Mouse (Mus musculus): ENCODE data around the gene Mpzl1.
"Not testable (repeated sequence)": the region's sequence is repeated elsewhere in the genome, so short reads cannot be mapped to it uniquely, and the experiment has no call there.

The Mpzl1 gene

DNA sequence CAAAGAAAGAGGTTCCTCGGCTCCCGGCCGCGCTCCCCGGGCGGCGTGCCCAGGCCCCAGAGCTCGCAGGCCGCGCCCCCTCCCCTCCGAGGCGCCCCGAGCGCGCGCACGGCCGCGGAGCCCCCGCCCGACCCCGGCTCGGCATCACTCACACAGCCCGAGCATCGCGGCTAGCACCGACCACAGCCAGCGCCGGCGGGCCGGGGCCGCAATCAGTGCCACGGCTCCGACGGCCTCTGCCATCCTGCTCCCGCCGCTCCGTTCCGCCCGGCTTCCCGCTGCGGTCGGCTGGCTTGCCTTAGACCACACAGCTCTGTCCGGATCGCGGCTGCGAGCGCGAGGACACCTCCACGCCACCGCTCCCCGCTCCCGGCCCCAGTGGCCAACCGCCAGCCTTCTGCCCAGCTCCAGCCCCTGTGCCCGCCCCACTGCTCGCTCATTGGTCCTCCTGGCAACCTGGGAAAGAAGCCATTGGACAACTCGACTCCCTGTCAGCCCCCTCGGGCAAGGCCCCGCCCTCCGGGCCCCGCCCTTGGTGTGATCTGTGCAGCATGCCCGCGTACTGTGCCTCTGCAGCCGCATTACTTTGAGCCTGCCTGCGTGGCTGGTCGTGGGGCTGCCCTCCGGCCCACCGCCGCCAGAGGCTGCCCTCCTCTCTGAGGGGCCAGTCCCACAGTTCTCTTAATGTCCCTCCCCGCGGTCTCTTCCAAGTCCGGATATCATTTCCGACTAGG is at the start of gene Mpzl1:
Gene Mpzl1 (minus strand): TSS at position 388 of the 734 bp plus-strand sequence.
- in situ Hi-C loops (cut with MboI; ENCODE audit: low pct_unique_long_range_greater_than_20kb in 1 of 2, low sequenced_read_pairs in 2 of 2, unreplicated experiment in 1 of 2): no loop called here

DNA sequence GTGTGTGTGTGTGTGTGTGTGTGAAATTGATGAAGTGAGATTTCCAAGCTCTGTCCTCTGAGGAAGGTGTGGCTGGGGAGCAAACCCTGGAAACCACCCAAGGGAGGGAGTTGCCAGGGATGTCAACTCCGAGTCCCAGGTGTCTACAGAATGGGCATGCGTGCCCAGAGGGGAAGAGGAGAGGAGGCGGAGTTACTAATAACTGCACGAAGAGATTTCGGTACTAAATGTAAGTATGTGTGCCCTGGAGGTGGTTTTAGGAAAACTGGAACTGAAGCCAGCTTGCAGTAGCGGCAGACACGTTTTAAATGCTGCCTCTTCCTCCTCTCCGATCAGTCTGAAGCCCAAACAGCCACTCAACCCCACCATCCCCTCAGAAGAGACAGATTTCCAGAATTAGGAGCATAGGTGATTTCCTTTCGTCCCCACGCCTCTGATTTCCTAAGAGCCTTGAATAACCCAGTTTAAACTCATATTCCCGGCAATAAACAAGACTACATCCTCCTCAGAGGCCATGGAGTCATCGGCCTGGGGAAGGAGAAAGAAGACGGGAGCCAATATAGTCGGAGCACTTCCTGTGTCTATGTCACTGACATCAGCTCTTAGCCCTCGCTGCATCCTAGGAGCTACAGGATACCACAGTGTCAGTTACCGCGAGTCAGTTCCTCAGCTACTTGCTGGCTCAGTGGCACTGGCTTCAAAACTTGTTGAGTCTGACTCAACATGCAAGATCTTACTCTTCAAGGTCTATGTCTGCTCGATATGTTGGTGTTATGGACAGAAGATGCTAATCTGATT is 47.9 kb upstream of the Mpzl1 start:
- in situ Hi-C loops (cut with MboI; ENCODE audit: low pct_unique_long_range_greater_than_20kb in 1 of 2, low sequenced_read_pairs in 2 of 2, unreplicated experiment in 1 of 2): no loop called here

DNA sequence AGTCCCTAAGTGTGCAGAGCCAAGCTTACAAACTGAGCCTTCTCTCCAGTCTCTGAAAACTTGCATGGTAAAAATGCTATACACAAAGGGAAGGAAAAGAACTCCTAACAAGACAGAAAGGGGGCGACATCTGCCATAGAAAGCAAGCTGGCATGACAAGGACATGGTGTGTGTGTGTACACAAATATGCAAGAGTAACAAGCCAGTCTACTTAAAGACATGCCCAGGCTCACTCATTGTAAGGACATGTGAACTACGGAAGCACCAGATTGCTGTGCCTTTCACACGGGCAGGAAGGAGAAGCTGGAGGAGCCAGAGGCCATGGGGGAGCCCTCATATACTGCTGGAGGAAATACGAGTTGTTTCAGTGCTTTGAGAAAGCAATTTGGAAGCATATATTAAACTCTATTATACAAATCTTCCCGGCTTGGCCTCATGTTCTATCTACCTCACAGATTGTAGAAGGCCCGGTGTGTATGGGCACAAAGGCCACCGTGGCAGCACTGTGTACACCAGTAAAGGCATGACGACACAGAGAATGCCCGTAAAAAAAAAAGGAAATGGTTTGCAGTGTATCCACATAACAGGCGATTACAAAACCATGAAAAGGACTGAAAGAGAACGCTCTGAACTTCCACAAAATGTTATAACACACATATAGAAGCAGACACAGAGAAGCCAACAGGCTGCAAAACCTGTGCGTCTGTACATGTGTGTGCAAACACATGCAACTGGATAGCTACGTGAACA is 46.9 kb upstream of the Mpzl1 start:
- in situ Hi-C loops (cut with MboI; ENCODE audit: low pct_unique_long_range_greater_than_20kb in 1 of 2, low sequenced_read_pairs in 2 of 2, unreplicated experiment in 1 of 2): no loop called here

GRCm38 (mm10) chr1:165680086-165680485 is 45.7 kb upstream of the Mpzl1 start:
- in situ Hi-C loops (cut with MboI; ENCODE audit: low pct_unique_long_range_greater_than_20kb in 1 of 2, low sequenced_read_pairs in 2 of 2, unreplicated experiment in 1 of 2): not testable (repeated sequence)

DNA sequence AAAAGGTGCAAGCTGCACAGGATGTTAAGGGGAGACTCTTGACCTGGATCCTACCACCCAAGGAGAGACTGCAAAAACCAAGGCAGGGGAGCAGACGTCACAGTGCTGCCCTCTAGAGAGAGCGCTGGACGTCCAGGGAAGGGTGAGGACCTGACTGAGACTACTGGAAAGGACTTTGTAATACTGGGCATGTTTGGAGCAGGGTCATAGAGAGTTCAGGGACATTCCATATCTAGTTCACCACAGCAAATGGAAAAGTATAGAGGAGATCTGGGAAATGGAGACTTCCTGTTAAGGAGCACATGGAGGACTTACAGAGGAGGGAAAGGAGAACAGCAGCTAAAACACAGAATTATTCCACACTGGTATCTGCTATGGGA is 45.3 kb upstream of the Mpzl1 start:
- in situ Hi-C loops (cut with MboI; ENCODE audit: low pct_unique_long_range_greater_than_20kb in 1 of 2, low sequenced_read_pairs in 2 of 2, unreplicated experiment in 1 of 2): loop anchor here in 1 of 2 experiments (5.0 kb wide), 1 partner anchor 58 kb away; no protein-coding TSS in a partner anchor

DNA sequence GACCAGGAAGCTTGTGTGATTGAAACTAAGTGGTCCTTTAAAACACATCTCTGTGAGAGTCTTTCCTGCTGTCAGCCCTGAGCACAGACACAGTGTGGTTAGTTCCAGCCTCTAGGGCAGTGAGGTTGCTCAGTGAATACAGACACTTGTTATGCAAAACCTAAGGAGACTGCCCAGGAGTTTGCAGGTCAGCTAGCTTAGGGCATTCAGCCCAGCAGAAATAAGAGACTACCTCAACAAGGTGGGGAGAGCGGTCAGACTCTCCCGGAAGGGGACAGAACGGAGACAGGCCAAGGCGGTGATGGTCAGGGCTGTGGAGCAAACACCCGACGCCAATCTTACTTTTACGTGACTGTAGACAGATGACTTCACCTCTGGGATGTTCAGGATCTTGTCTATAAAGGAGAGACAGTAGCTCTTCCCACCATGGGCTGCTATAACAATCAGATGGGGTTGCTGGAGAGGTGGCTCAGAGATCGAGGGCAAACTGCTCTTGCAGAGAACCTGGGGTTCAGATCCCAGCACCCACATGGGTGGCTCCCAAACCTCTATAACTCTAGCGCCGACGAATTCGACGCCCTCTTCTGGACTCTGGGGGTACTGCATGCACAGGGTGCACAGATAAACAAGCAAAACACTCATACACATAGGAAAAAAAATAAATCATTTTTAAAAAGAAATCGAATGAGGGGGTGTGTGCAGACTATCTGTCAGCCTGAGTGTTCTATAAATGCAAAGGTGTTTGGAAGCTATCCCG is 44.7 kb upstream of the Mpzl1 start:
- in situ Hi-C loops (cut with MboI; ENCODE audit: low pct_unique_long_range_greater_than_20kb in 1 of 2, low sequenced_read_pairs in 2 of 2, unreplicated experiment in 1 of 2): loop anchor here in 1 of 2 experiments (5.0 kb wide), 1 partner anchor 58 kb away; no protein-coding TSS in a partner anchor

DNA sequence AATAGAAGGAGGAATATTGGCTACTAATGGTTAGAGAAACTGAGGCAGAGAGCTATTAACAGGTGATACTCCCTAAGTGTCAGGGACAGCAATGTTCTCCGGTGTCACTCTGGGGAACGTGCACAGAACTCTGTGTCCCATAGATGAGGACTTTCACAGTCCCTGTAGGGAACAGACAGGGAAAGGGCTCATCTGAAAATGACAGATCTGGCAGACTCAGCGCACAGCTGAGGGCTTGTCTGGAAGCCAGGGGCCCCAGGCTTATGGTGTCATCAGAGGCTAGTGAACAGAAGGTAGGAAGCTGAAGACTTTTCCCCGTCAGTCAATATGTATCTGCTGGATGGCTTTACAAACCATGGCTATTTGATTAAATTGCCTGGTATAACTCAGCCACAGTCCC is 43.2 kb upstream of the Mpzl1 start:
- in situ Hi-C loops (cut with MboI; ENCODE audit: low pct_unique_long_range_greater_than_20kb in 1 of 2, low sequenced_read_pairs in 2 of 2, unreplicated experiment in 1 of 2): loop anchor here in 1 of 2 experiments (5.0 kb wide), 1 partner anchor 60 kb away; no protein-coding TSS in a partner anchor

- in situ Hi-C loops (cut with MboI; ENCODE audit: low pct_unique_long_range_greater_than_20kb in 1 of 2, low sequenced_read_pairs in 2 of 2, unreplicated experiment in 1 of 2): loop anchor here in 1 of 2 experiments (5.0 kb wide), 1 partner anchor 60 kb away; no protein-coding TSS in a partner anchor
Observed at GRCm38 (mm10) chr1:165676993-165677392, 42.7 kb upstream of the Mpzl1 start.

DNA sequence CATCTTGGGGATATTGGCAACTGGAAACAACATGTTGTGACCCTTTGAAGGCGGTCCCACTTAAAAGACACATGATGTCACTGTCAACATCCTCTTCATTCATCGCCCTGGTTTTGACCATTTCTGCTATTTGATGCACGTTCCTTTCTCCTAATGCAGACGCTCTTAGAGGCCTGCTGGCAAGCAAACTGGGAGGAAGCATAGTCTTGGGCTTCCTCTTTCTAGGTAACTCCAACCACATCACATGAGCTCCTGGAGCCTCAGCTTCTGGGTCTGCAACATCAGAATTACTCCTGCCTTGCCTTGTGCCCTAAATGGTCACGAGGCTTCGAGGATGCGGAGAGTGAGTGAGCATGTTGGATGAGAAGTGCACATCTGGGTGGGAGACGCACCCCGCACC is 40.8 kb upstream of the Mpzl1 start:
- in situ Hi-C loops (cut with MboI; ENCODE audit: low pct_unique_long_range_greater_than_20kb in 1 of 2, low sequenced_read_pairs in 2 of 2, unreplicated experiment in 1 of 2): loop anchor here in 1 of 2 experiments (5.0 kb wide), 1 partner anchor 62 kb away; no protein-coding TSS in a partner anchor

DNA sequence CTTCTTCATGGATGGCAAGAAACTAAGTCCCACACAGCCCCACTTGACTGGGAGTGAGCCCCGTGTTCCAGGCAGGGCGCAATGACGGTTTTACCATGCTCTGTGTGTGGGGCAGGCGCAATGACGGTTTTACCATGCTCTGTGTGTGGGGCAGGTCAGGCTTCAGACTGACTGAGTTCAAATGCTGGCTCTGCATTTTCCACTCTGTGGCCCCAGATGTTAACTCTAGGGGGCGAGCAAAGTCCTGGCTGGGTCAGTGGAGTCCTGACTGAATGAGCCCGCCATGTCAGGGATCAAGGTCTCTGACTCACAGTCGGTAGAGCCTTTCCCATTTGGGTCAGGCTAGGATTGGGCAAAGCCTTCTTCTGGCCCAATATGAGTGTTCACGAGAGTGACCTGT is 38.0 kb upstream of the Mpzl1 start:
- in situ Hi-C loops (cut with MboI; ENCODE audit: low pct_unique_long_range_greater_than_20kb in 1 of 2, low sequenced_read_pairs in 2 of 2, unreplicated experiment in 1 of 2): no loop called here

DNA sequence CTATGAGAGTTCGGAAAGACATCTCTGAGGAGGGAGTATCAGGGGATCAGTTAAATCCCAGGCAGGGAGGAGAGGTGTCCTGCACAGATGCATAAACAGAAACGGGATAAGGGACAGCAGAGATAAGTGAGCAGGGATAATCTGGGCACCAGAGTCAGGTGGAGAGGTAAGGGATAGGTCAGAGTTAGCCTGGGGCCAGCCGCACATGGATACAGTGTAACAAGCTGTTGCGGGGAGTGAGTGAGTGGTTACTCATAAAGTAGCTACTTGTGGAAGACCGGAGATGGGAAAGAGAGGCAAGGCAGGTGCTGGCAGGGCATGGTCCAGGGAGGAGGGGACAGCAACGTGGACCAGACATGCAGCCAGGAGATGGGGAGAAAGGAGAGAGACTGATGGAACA is 35.7 kb upstream of the Mpzl1 start:
- in situ Hi-C loops (cut with MboI; ENCODE audit: low pct_unique_long_range_greater_than_20kb in 1 of 2, low sequenced_read_pairs in 2 of 2, unreplicated experiment in 1 of 2): no loop called here

- in situ Hi-C loops (cut with MboI; ENCODE audit: low pct_unique_long_range_greater_than_20kb in 1 of 2, low sequenced_read_pairs in 2 of 2, unreplicated experiment in 1 of 2): loop anchor here in 1 of 2 experiments (5.0 kb wide), 1 partner anchor 68 kb away; no protein-coding TSS in a partner anchor
Observed at GRCm38 (mm10) chr1:165668904-165669303, 34.6 kb upstream of the Mpzl1 start.

DNA sequence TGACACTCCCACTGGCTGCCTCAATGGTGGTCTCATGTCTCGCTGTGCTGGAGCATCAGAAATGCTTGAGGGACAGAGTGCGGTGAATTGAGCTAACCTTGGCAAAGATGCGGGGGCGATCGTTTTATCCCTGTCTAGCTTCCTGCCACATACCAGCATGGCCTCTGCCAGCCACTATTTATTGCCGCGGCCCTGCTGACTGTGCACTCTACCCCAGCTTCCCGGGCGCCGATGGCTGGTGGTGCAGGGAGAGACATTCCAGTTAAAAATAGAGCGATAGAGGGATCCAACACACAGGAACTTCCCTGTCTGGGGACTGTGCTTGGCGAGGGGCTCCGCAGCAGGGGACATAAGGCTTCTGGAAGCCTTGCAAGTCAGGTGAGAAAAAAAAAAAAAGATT is 33.0 kb upstream of the Mpzl1 start:
- in situ Hi-C loops (cut with MboI; ENCODE audit: low pct_unique_long_range_greater_than_20kb in 1 of 2, low sequenced_read_pairs in 2 of 2, unreplicated experiment in 1 of 2): loop anchor here in 1 of 2 experiments (5.0 kb wide), 1 partner anchor 70 kb away; no protein-coding TSS in a partner anchor

DNA sequence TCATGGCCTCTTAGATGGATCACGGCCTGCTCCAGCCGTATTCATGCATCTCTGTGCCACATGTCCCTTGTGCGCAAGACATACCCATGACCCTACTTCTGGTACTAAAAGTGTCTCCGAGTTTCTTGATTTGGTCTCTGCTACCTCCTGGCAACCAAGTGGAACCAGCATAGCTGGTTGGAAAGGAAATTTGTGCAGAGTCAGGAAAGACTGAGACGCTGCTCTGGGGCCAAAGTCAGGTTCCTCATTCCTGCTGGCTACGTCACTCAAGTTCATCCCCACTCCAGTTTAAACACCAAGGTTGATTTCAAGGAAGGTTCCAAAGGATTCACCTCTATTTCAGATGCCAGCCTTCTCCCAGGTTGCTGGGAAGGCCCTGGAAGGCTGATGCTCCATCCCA is 32.6 kb upstream of the Mpzl1 start:
- in situ Hi-C loops (cut with MboI; ENCODE audit: low pct_unique_long_range_greater_than_20kb in 1 of 2, low sequenced_read_pairs in 2 of 2, unreplicated experiment in 1 of 2): loop anchor here in 1 of 2 experiments (5.0 kb wide), 1 partner anchor 70 kb away; no protein-coding TSS in a partner anchor

- in situ Hi-C loops (cut with MboI; ENCODE audit: low pct_unique_long_range_greater_than_20kb in 1 of 2, low sequenced_read_pairs in 2 of 2, unreplicated experiment in 1 of 2): loop anchor here in 1 of 2 experiments (5.0 kb wide), 1 partner anchor 72 kb away; no protein-coding TSS in a partner anchor
Observed at GRCm38 (mm10) chr1:165665758-165666157, 31.4 kb upstream of the Mpzl1 start.

DNA sequence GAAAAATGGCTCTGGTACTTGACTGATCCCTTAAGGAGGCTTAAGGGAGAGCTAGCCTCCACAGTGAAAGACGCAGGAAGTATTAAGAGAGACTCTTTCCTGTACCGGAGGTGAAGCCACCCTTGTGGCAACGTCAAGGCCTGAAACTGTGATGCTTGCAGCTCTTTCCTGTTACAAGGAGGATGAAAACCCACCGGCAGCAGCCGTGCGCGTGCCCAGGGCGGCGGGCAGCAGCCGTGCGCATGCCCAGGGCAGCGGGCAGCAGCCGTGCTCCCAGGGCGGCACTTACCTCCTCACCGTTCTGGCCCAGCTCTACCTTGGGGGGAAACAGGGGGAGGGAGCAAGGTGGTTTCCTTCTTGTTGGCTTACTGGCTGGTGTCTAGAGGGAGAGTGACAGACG is 28.9 kb upstream of the Mpzl1 start:
- in situ Hi-C loops (cut with MboI; ENCODE audit: low pct_unique_long_range_greater_than_20kb in 1 of 2, low sequenced_read_pairs in 2 of 2, unreplicated experiment in 1 of 2): no loop called here

- in situ Hi-C loops (cut with MboI; ENCODE audit: low pct_unique_long_range_greater_than_20kb in 1 of 2, low sequenced_read_pairs in 2 of 2, unreplicated experiment in 1 of 2): no loop called here
Observed at GRCm38 (mm10) chr1:165662426-165663192, 28.3 kb upstream of the Mpzl1 start.
